ENCODE assay signal across 26 mouse cellular contexts in genomic region chr10:42493000-42493399, GRCm38 (mm10). TPM values are rescaled to one million over a fixed set of nuclear protein-coding genes. Genes with fewer than 3 reads are reported as not detected.
DNase-seq lines count a peak whose midpoint lies in the region; ATAC-seq and TF ChIP-seq lines count a peak whose summit lies in the region.
"Had no signal": no experiment of that assay in that cellular context is flagged by ENCODE, and none has a peak within 500 bp of the region (broad histone marks: within the 10 kb centered on the region; RNA-seq: fewer than 3 reads in every experiment).

No protein-coding gene starts in this region.

- H3K4me3 ChIP-seq in kidney, adult 2 months (ENCODE audit: insufficient read depth, low read depth, low read length): no peak overlapping the region
- no peak overlapping the region for H3K4me3 ChIP-seq in intestine, embryonic 15.5 days (replicated peaks)
- H3K4me3 ChIP-seq: embryonic facial prominence, embryonic 12.5 days; embryonic facial prominence, embryonic 15.5 days; gastrocnemius, adult 2 months; heart, embryonic 13.5 days had no signal

- peak; percentile 56 for ATAC-seq in intestine, embryonic 15.5 days
- ATAC-seq: forebrain, embryonic 14.5 days; forebrain, postnatal 0 days had no signal

- no peaks in the 10 kb centered on the region for H3K36me3 ChIP-seq in kidney, adult 2 months (ENCODE audit: control insufficient read depth, insufficient read depth, low read length)
- no peaks in the 10 kb centered on the region for H3K36me3 ChIP-seq in intestine, embryonic 15.5 days
- H3K36me3 ChIP-seq: embryonic facial prominence, embryonic 12.5 days; embryonic facial prominence, embryonic 15.5 days; G1E; heart, embryonic 13.5 days had no signal

- no peak for TF ChIP-seq POLR2A in kidney, adult 2 months (IDR thresholded peaks at IDR 0.05; ENCODE audit: low read depth, low read length)

- no peaks in the 10 kb centered on the region for H3K9me3 ChIP-seq in intestine, embryonic 15.5 days
- H3K9me3 ChIP-seq: embryonic facial prominence, embryonic 12.5 days; embryonic facial prominence, embryonic 15.5 days; G1E; heart, embryonic 13.5 days had no signal

- no peak overlapping the region for H3K9ac ChIP-seq in intestine, embryonic 15.5 days
- H3K9ac ChIP-seq: embryonic facial prominence, embryonic 12.5 days; embryonic facial prominence, embryonic 15.5 days; forebrain, postnatal 0 days; heart, embryonic 13.5 days; hindbrain, embryonic 14.5 days had no signal

- no peaks in the 10 kb centered on the region for H3K4me1 ChIP-seq in kidney, adult 2 months (ENCODE audit: control insufficient read depth, insufficient read depth, low read length)
- no peaks in the 10 kb centered on the region for H3K4me1 ChIP-seq in intestine, embryonic 15.5 days (replicated peaks)
- H3K4me1 ChIP-seq: embryonic facial prominence, embryonic 12.5 days had no signal

- peak; percentile 36 for DNase-seq in kidney, adult 2 months
- no peak for DNase-seq in kidney, adult 18-20 months
- DNase-seq in kidney, postnatal 10 days: peak; percentile 37
- no peak for DNase-seq in kidney, adult 8-10 months
- peak; percentile 78 for DNase-seq in yolk sac, embryonic 10.5 days (ENCODE audit: low spot score)
- no peak for DNase-seq in neural tube, embryonic 10.5 days (ENCODE audit: extremely low spot score, low spot score)
- DNase-seq: adrenal gland, adult 2 months; adrenal gland, postnatal 14 days; B cell, adult 2 months; cerebellum, adult 11 months; cerebellum, adult 2 months; cerebellum, adult 9-11 months; cerebellum, postnatal 25 days; forebrain, postnatal 0 days; gastrocnemius, adult 2 months; gastrocnemius, postnatal 14 days; heart, postnatal 14 days; heart, postnatal 4 days had no signal

- H3K27ac ChIP-seq in kidney, adult 2 months (ENCODE audit: insufficient read depth, low read depth, low read length): no peak overlapping the region
- H3K27ac ChIP-seq in intestine, embryonic 15.5 days: peak overlapping the region; percentile 68
- H3K27ac ChIP-seq: embryonic facial prominence, embryonic 12.5 days; embryonic facial prominence, embryonic 15.5 days; gastrocnemius, adult 2 months; heart, embryonic 13.5 days; hindbrain, embryonic 14.5 days had no signal

- TF ChIP-seq CTCF in kidney, adult 2 months (conservative IDR thresholded peaks at IDR 0.05; ENCODE audit: insufficient read depth, insufficient read length, low read depth, low read length): no peak

- 49% methylated on average over 4 of the region's 4 CpGs for WGBS in kidney, adult 2 months
- 41% methylated on average over 4 of the region's 4 CpGs for WGBS in intestine, embryonic 15.5 days

- H3K4me2 ChIP-seq in intestine, embryonic 15.5 days (replicated peaks): no peak overlapping the region
- H3K4me2 ChIP-seq: embryonic facial prominence, embryonic 12.5 days; embryonic facial prominence, embryonic 15.5 days; heart, embryonic 13.5 days; hindbrain, embryonic 14.5 days had no signal

- H3K27me3 ChIP-seq in kidney, adult 2 months (replicated peaks; ENCODE audit: control insufficient read depth, insufficient read depth, low read length): no peaks in the 10 kb centered on the region
- H3K27me3 ChIP-seq in intestine, embryonic 15.5 days (replicated peaks): no peaks in the 10 kb centered on the region
- H3K27me3 ChIP-seq: CH12.LX; embryonic facial prominence, embryonic 12.5 days; embryonic facial prominence, embryonic 15.5 days; heart, embryonic 13.5 days had no signal

RNA-seq across cellular contexts. Expression of gene Snx3, which starts 8.8 kb away (rescaled TPM):
- polyA plus RNA-seq in kidney, adult 2 months (2012; rRNA removed): 348 and 430 TPM in 2 replicates
- 439 and 443 TPM in 2 replicates for polyA plus RNA-seq in intestine, embryonic 15.5 days (2015; fragmentation: Nextera tagmentation; extraction: Ambion mirVana)

RNA-seq across cellular contexts. Expression of gene Afg1l, which starts 14.6 kb away (rescaled TPM):
- polyA plus RNA-seq in kidney, adult 2 months (2012; rRNA removed): 14.9 and 21.7 TPM in 2 replicates
- 10.9 and 11.0 TPM in 2 replicates for polyA plus RNA-seq in intestine, embryonic 15.5 days (2015; fragmentation: Nextera tagmentation; extraction: Ambion mirVana)

Comparison
In these comparisons a context has a peak if more than half of its experiments do, and no peak if none do; other contexts are left out.
1. DNase-seq: peak in kidney, adult 2 months (single experiment), kidney, postnatal 10 days (single experiment) and yolk sac, embryonic 10.5 days (single experiment); none in kidney, adult 18-20 months (single experiment), kidney, adult 8-10 months (0 of 2) and neural tube, embryonic 10.5 days (single experiment).